Mouse (Mus musculus) ovary, adult 18-20 months (tissue): Measurements from ENCODE around the gene Car9.
A peak's percentile ranks its signal among the peaks of the same experiment; 100 is the strongest.

Experiments used
- DNase-seq: peaks from one replicate; pipeline ENCODE4 v3.0.0; 2022; ENCODE audit warnings: low spot score, mixed read lengths

The Car9 gene

DNA sequence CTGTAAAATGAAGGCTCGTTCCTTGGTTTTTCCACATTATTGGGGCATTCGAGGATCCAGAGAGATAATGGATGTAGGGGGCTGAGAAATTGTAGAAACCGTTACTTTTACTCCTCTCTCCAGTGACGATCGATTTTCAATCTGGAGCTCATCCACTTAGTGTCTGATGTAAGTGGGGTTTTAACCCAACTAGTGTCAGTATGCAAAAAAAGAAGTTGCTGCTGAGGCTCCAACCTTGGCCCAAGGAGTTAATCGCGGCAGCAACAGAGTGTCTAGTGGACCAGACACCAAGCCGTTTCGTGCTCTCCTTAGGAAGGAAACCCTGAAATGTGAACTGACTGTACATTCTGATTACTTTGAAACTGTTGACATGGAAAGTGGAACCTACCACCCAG lies 12.9 kb upstream of the Car9 start:
- DNase-seq: no peak

DNA sequence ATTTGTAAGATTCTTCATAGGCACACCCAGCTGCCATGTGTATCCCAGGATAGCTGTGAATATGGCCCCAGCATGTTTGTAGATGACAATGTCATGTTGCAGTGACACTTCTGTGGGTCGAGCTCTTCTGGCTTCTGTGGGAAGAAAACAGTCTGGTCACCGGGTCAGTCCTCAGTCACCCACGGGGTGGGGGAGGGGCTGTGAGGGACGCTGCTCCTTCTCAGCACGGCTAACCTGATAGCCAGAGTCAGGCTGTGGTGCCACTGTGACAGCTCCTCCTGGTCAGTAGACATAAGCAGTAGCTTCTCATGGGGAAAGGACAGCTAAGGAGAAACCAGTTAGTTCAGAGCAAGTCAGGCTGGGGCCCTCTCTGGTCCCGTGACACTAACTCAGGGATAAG lies 10.2 kb upstream of the Car9 start:
- DNase-seq: no peak

DNA sequence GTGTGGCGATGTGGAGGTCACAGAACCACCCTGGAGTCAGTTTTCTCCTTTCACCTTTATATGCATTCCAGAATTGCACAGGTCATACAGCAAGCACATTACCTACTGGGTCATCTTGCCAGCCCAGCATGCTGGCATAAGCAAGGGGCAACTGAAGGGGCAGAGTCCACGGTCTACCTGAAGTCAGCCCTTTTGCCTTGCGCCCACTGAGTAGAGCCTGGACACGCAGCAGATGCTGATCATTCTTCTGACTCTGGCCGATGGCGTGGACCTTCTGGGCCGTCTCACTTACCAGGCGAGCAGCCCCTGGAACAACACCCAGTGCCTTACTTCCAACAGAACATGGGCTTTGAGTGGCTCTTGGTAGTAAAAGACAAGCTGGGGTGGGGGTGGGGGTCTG lies 9.4 kb upstream of the Car9 start:
- no peak for DNase-seq

DNA sequence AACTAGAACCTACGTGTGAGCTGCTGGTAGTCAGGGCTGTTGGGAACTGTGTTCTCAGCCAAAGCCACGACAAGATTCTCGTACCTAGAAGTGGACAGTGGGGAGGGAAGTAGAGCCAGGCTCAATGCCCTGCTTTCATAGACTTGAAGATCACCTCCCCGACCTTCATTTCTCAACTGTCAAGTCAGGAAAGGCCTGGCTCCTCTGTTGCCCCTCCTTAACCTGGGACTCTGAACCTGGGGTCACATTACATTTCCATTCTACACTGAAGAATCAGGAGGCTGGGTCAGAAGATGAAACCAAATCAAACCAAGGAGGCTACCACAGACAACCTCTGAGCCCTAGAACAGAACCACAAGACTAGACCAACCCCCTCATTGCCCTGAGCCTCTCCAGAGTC lies 8.8 kb upstream of the Car9 start:
- no peak for DNase-seq

DNA sequence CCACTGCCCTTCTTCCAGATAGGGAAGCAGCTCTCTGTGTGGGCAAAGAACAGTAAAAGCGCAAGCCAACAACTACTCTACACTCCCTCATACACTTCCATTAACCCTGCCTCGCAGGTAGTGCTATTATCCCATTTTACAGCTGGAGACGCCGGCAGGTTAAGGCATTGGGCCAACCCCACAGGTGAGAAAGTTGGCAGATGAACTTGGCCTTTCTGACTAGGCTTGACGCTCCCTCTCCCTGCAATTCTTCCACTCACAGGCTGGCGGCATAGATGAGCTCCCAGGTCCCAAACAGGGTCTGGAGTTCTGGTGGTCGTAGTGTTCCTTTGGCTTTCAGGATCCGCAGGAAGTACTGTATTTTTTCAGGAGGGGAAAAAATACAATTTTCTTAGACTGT lies 7.8 kb upstream of the Car9 start:
- no peak for DNase-seq

DNA sequence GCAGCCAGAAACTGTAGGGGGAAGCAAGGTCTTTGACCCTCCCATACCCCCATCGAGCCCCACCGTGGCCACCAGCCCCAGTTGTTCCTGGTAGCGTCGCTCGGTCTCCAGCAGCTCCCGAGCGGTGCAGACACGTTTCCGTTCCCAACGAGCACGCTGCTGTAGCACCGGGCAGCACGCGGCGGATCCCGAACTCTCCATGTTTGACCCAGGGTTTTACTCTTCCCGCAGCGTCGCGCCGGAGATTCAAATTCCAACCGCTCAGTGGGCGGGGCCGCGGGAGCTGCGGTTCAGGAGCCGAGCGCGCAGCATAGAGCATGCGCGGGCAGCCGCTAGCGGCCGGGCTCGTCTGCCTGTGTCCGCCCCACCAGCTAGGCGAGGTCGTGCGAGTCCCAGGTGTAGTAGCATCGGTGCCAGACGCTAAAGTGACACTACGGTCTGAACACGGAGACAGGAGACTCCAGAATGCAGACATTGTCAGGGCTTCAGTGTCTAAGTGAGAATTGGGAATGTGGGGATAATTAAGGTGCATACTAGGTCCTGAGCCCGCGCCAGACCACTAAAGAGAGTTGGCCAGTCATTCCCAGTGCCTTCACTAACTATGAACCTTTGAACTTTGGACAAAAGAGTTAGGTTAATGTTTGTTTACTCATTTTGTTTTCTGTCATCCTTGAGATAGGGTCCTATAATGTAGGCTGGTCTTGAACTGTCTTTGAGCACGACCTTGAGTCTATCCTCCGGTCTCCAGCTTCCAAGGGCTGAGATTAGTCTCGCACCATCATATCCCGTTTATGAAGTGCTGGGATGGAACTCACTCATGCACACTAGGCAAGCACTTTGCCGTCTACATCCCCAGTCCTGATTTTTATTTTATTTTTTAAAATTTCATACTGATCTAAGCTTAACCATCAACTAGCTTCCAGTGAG lies 7.1 kb upstream of the Car9 start, which contains the start of gene Arhgef39:
TSS of gene Arhgef39 (minus strand) at position 289 of the 927 bp plus-strand sequence.
- peak; percentile 72 for DNase-seq

DNA sequence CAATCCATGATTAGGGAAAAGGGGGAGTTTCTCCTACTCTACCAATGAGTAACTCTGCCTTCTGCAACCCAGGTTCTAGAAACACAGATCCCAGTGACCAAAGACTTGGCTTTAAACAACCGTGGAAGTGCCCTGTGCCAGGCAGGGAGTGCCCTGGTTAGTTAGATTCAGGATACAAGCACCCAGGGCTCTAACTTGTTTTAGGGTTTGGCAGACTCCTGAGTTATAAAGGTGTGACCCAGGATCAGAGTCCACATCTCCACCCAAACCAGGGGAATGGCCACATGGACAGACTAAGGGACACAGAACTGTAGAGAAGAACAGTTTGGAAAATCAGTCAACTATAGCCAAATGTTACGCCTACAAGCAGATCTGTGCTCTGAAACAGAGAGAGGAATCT lies 3.7 kb upstream of the Car9 start:
- DNase-seq: no peak

DNA sequence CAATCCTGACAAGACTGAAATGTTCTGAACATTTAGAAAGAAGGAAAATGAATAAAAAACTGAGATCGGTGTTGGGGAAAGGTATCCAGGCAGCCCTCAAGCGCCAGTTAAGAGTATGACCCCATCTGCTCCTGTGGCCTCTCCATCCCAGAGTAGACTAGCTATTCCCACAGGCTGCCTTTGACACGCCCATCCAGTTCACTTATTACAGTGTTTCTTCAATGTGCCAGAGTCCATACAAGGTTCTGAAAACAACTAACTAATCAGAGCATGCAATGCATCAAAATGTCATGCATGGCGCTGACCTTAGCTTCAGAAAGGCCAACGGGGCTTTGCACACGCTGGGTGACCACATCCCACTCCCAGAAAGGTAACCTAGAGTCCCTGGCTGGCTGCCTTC lies 3.3 kb upstream of the Car9 start:
- DNase-seq: no peak

DNA sequence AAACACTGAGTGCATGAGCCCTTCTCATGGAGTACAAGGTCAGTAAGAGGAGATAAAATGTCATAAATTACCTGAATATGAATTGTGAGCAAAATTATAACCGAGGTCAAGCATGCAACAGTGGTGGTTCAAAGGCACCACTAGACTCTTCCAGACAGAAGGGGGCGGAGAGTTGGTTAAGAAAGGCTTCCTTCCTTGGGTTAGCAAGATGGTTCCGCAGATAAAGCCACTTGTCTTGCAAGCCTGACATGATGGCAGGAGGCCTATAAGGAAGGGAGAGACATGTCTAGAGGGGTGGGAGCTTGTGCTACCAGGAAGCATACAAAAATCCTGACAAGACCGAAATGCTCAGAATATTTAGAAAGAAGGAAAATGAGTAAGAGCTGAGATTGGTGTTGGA lies 2.5 kb upstream of the Car9 start:
- DNase-seq: no peak

DNA sequence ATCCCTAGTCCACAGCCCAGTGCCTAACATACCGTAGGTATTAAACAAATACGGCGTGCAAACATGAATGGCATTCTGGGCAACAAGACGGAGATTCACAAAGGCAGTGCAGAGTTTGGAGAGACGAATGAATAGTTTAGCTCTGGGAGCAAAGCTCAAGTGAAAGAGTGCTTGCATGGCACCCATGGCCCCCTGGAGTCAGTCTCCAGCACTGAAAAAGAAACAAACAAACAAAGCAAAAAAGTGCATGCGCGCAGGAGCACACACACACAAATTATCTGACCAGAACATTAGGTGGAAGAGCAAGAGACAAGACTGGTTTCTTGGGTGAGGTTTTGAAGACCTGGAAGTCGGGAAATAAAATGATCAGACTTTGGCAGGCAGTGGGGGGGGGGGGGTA lies 692 bp upstream of the Car9 start:
- DNase-seq: no peak

DNA sequence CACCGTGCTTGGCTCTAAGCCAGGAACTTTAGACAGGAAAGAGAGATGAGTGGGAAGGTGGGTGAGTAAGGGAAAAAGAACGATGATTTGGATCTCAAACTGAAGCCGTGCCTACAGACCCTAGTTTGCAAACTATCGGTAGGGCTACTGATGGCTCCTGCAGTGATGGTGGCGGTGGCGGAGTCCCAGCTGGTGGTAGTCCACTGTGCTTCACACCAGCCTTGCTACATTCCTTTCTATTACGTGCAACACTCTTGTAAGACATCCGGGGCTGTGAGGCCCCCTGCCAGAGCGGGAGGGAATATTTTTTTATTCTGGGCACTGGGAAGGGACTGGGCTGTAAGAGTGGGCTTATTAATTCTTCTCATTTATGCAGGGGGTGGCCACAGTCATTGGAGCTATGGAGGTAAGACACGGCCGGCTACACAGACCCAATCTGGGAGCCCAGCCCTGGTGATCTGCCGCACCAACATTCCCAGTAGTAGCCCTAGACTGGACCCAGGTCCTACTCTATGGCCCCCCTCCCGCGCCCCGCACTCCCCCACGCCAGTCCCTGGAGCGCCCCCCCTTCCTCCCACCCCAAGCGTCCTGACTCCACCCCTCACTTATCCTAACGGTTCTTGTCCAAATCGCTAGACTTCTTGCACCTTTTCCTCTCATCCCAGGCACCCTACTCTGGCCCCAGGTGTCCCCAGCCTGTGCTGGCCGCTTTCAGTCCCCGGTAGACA lies 1.3 kb downstream of the Car9 start:
- DNase-seq: no peak

DNA sequence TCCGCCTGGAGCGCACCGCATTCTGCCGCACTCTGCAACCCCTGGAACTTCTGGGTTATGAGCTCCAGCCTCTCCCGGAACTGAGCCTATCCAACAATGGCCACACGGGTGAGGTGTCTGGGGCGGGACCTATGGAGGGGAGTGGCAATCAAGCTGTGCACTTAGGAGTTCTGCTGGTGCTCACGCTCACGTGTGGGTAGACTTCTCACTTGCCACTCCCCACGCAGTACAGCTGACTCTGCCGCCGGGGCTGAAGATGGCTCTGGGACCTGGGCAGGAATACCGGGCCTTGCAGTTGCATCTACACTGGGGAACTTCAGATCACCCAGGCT lies 1.9 kb downstream of the Car9 start:
- DNase-seq: peak; percentile 66

DNA sequence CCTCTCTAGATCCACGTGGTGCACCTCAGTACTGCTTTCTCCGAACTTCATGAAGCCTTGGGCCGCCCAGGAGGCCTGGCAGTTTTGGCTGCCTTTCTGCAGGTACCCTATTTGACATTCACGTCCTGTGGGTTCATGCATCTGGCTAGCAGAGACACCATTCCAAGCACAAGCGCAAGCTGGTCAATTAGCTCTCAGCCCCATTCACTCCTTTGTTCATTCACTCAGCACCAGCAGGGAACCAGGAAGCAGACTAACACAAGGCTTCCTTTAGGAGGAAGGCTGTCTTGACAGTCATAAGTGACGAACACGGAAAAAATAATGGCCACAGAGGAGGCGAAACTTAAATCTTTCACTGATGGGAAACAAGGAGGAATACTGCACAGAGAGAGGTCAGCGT lies 2.3 kb downstream of the Car9 start:
- no peak for DNase-seq

DNA sequence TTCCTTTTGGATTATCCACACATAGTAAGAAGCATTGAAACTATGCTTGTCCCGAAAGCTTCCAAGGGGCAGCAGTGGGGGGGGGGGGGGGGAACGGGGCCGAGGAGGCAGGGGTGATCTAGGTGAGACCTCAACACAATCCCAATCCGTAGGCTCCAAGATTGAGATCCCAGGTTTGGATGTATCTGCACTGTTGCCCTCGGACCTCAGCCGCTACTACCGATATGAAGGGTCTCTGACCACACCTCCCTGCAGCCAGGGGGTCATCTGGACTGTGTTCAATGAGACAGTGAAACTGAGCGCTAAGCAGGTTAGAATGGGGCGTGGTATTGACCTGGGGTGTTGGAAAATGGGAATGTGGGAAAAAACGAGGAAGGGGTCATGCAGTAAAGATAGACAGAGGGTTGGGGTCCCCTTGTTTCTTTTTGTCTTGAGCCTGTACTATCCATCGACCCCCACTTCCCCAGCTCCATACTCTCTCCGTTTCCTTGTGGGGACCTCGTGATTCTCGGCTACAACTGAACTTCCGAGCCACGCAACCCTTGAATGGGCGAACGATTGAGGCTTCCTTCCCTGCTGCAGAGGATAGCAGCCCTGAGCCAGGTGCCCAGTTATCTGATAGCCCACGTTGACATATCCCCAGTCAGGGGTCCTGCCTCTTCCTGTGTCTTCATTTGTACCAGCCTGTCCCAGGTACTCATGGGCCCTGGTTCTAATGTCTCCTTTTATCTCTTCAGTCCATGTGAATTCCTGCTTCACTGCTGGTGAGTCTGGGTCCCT lies 5.1 kb downstream of the Car9 start:
- DNase-seq: no peak

DNA sequence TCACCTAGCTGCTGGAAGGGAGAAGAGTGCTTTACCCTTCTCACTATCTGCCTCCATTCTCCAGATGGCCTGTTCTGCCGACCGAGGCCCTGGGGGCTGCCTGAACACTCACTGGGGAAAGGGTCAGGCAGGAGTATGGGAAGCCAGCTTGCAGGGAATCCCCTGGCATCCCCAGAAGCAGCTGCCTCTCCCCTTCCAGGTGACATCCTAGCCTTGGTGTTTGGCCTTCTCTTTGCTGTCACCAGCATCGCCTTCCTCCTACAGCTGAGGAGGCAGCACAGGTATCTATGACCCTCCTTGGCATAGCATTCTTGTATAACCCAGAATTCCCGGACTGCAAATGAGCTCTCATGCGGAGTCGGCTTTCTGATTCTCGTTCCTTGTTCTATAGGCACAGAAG lies 5.9 kb downstream of the Car9 start:
- no peak for DNase-seq

DNA sequence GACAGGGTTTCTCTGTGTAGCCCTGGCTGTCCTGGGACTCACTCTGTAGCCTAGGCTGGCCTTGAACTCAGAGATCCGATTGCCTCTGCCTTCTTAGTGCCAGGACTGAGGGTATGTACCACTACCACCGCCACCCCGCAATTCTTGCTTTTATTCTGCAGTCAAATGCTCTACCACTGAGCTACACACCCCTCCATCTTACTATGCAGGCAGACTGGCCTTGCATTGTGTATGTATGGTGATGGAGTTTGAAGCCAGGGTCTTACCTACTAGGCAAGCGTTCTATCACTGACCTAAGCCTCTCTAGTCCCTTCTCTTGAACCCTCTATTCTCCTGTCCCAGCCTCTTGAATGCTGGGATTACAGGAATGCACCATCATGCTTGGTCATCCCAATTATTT lies 6.5 kb downstream of the Car9 start:
- no peak for DNase-seq

DNA sequence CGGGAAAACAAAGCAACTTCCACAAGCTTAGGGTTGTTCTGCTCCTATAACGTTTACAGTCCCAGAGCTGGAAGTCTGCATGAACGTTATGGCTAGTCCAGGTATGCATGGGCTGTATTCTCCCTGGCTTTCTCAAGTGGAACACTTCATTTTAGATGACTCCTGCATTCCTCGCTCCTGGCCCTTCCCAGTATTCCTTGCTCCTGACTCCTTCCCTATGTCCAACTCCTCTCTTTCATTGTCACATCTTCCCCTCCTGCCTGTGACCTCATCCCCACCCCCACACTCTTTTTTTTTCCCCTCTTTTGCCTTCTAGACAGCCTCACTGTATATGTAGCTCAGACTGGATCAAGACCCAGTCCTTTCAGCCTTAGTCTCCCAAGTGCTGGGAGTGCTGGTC lies 7.0 kb downstream of the Car9 start:
- DNase-seq: no peak

DNA sequence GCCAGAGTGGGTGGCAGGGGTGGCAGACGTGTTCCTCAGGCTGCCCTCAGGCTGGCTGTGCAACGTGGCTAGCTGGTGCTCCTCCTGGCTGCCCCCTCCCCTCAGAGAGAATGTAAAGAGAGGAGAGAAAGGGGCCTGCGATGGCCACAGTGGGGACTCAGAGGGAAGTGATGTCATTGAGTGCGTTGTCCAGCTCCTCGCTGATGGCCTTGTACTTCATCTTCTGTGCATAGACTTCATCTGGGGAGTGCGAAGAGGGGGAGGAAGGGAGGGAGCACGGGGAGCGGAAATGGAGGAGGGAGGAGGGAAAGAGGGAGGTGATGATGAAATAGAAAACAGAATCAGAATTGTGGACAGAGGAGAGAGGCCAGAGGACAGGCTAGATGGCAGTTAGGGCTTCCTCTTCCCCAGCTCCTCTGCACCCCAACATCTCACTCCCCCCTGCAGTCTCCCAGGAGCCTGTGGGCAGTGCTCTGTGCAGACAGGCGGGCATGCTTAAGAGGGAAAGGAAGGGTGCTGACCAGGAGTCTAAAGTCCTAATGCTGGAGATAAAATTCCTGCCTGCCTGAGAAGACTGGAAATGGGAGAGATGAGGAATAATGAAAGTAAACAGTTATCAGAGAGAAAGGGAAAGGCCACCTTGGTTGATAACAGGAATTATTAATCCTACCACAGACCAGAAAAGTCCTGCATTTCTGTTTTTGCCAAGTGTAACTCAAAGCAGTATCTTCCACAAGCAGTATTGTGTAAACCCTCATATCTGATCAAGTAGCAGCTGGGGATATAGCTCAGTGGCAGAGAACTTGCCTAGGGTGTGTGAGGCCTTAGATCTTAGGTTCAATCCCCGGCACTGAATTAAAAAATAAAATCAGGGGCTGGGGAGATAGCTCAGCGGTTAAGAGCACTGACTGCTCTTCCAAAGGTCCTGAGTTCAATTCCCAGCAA lies 9.3 kb downstream of the Car9 start:
- no peak for DNase-seq

DNA sequence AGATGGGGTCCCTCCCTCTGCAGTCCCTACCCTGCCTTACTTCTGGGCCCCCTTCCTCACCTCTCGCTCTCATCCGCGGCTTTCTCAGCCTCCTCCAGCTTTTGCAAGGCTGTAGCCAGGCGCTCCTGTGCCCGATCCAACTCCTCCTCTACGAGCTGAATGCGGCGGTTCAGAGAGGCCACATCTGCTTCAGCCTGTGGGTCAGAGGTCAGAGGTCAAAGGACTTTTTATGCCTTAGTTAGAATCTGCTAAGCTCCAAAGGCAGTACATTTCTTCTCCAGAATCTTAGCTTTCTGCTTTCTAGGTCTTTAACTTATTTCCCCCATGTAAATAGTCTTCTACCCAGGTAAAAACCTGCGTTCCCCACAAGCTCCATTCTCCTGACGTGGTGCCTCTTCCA lies 12.8 kb downstream of the Car9 start:
- no peak for DNase-seq

DNA sequence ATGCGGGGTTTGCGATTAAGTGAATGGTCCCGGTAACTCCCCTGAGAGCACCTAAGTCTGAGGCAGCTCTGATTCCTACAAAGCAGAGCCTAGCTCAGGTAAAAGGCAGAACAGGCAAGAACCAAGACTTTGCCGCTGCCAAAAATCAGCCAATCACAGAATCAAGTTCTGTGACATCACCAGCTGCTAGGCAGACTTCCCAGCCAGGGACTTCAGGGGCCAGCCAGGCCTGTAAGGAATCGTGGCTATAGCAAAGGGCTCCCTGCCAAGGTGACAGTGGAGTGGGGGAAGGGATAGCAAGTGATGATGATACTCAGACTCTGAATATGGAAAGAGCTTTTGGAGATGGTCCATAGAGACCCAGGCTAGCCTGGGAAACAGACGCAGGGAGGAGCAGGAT lies 13.2 kb downstream of the Car9 start:
- peak; percentile 68 for DNase-seq

DNA sequence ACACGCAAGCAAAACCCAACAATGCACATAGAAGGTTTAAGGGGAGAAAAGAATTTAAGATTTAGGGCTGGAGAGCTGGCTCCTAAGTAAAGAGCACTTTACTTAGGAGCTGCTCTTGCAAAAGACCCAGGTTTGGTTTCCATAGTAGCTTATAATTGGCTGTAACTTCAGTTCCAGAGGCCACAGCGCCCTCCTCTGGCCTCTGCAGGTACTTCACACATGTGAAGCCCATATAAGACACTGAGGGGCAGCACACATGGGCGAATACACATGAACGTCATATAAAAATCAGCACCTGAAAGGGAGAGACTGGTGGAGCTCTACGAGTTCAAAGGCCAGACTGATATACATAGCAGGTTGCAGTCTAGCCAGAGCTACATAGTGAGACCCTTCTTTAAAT lies 21.1 kb downstream of the Car9 start:
- no peak for DNase-seq

DNA sequence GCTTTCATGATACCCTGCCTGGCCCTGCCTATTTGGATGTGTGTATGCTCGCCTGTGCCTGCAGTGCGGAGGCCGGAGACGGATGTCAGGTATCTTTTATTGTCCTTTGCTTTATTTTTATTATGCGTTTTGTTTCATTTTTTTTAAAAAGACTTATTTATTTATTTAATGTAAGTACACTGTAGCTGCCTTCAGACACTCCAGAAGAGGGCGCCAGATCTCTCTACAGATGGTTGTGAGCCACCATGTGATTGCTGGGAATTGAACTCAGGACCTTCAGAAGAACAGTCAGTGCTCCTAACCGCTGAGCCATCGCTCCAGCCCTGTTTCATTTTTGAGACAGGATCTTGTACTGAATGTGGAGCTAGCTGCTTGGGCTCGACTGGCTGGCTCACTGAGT lies 21.7 kb downstream of the Car9 start:
- DNase-seq: no peak
